Mouse (Mus musculus) hindbrain, embryonic 10.5 days (tissue): Measurements from ENCODE around the gene Aatf. TPM values are rescaled to one million over a fixed set of nuclear protein-coding genes. Genes with fewer than 3 reads are reported as not detected.
"Not testable (repeated sequence)": the region's sequence is repeated elsewhere in the genome, so short reads cannot be mapped to it uniquely, and the experiment has no call there.

Experiments
- DNase-seq: peaks from one replicate; pipeline ENCODE4 v3.0.0-alpha.2; 2017; ENCODE audit warnings: low spot score
- H3K27ac ChIP-seq: fragments of 300-500 bp; sonication (generic); 2 replicates; pipeline ENCODE4 v1.5.1; 2016; ENCODE audit warnings: mild to moderate bottlenecking, moderate library complexity
- H3K27me3 ChIP-seq: fragments of 300-500 bp; sonication (generic); 2 replicates; pipeline ENCODE4 v1.6.1; 2016; ENCODE audit warnings: mild to moderate bottlenecking; ENCODE audit not compliant: poor library complexity, insufficient read depth, severe bottlenecking
- H3K36me3 ChIP-seq: fragments of 300-500 bp; sonication (generic); 2 replicates; pipeline ENCODE4 v1.6.1; 2016; ENCODE audit warnings: mild to moderate bottlenecking, moderate library complexity
- H3K4me1 ChIP-seq: fragments of 300-500 bp; sonication (generic); replicated peaks from 2 replicates; pipeline ENCODE4 v1.6.1; 2016; ENCODE audit warnings: mild to moderate bottlenecking
- H3K4me3 ChIP-seq: fragments of 300-500 bp; sonication (generic); 2 replicates; pipeline ENCODE4 v1.5.1; 2016; ENCODE audit warnings: mild to moderate bottlenecking, moderate library complexity
- H3K9me3 ChIP-seq: fragments of 300-500 bp; sonication (generic); 2 replicates; pipeline ENCODE4 v1.6.1; 2016; ENCODE audit warnings: mild to moderate bottlenecking, moderate library complexity
- WGBS: fragments of 180-500 bp; shearing (Covaris S2); methylation state at CpG from one replicate; pipeline ENCODE4 v1.1.7; 2016; 5-methylcytosine and 5-hydroxymethylcytosine counted together
- polyA plus RNA-seq: library from polyadenylated mRNA; unstranded; fragments of >200 nt; fragmentation: Nextera tagmentation; extraction: Ambion mirVana; gene quantifications from 2 replicates; pipeline ENCODE4 v1.2.1, GENCODE M21; 2016

Aatf gene
- polyA plus RNA-seq, 1 experiment from 2014 or later = 46.8 TPM

GRCm38 (mm10) chr11:84413111-84413510 is 100.2 kb downstream of the Aatf start:
- H3K27me3 ChIP-seq = no peaks in the 10 kb centered on the region; the same call in 1 of the 2 replicates
- H3K36me3 ChIP-seq = no peaks in the 10 kb centered on the region
- WGBS = 76% methylated on average over 6 of the region's 6 CpGs
- peak overlapping the region; percentile 17; the same call in 1 of the 2 replicates for H3K27ac ChIP-seq
- H3K4me3 ChIP-seq = no peak overlapping the region
- no peak for DNase-seq
- H3K9me3 ChIP-seq = no peaks in the 10 kb centered on the region
- H3K4me1 ChIP-seq = peaks cover 39% of the 10 kb centered on the region

DNA sequence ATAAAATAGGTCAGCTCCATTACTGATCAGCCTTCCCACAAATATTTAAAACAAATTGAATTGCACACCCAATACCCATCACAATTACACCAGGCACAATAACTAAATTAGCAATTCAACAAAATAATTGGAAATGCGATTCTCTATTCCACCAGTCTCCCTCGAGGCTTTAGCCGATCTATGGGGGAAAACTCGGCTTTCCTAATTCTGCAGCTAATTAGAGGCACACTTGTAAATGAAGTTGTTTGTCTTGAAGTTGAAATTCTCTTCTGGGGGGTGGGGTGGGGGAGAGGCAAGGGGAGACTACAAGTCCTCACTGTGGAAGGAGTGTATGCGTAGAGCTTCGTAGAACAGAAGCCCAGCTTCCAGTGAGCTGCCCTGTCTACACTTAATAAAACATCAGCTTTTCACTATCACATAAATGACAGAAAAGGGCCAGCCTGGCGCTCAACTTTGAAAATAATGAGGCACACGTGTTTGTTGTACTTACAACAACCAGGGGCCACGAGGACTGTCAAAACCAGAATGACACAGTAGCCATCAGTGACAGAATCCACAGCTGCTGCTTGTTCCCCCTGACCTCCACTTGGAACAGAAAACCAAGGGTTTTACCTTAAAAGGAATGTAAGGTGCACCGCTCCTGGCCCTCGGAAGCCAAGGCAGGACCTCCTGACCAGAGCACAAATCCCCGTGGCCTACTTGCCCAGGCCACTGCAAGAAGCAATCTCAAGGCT is 101.0 kb downstream of the Aatf start:
- peak overlapping the region; percentile 17; the same call in 1 of the 2 replicates for H3K27ac ChIP-seq

DNA sequence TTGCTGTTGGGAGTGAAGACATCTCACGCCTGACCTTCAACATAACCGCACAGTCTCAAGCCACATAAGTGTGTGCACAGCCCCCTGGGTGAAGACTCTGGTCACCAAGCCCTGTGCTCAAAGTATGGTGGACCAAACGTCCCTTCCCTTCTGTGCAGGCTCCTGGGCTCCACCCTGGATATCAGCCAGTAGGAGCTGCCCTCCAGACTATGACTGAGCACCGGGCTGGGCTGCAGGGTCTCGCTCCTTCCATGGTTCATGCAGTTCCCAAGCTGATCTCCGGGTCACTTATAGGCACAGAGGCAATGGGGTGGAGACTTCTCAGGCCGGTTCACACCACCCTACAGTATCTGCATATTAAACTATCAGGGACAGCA is 101.7 kb downstream of the Aatf start:
- H3K4me3 ChIP-seq = no peak overlapping the region
- H3K27ac ChIP-seq = peak overlapping the region; percentile 30
- no peaks in the 10 kb centered on the region; the same call in 1 of the 2 replicates for H3K27me3 ChIP-seq
- H3K4me1 ChIP-seq = peaks cover 39% of the 10 kb centered on the region
- peaks cover 3% of the 10 kb centered on the region for H3K9me3 ChIP-seq
- no peaks in the 10 kb centered on the region for H3K36me3 ChIP-seq
- no peak for DNase-seq
- WGBS = 76% methylated on average over 7 of the region's 7 CpGs

More for the DNA sequence above, 101.0 kb downstream of the Aatf start:
- H3K27me3 ChIP-seq = no peaks in the 10 kb centered on the region; the same call in 1 of the 2 replicates
- WGBS = 68% methylated on average over 12 of the region's 12 CpGs
- no peaks in the 10 kb centered on the region for H3K36me3 ChIP-seq
- H3K9me3 ChIP-seq = no peaks in the 10 kb centered on the region
- no peak overlapping the region for H3K4me3 ChIP-seq
- H3K4me1 ChIP-seq = peaks cover 39% of the 10 kb centered on the region
- peak; percentile 21 for DNase-seq

- peak overlapping the region; percentile 30 for H3K27ac ChIP-seq
- WGBS = 71% methylated on average over 7 of the region's 7 CpGs
Measured at GRCm38 (mm10) chr11:84410879-84411641, 102.3 kb downstream of the Aatf start.

DNA sequence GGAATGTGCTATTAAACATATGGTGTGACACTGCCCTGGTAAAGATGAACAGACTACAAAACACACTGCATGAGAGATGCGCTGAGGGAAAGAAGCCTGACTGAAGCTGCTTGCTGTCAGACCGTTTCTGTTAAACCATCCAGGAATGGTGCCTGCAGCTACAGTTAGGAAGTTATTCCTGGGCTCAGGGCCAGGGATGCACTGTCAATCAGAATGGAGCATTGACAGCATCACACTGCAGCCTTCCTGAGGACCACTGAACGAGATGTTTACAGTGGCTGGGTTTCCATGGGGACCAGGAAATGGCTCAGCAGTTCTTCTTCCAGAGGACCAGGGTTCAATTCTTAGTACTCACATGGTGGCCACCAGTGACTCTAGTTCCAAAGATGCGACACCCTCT is 102.9 kb downstream of the Aatf start:
- Histone ChIP-seq H3K4me1 (peaks cover 39% of the 10 kb centered on the region), H3K9me3 (peaks cover 5% of the 10 kb centered on the region), H3K36me3 (no peaks in the 10 kb centered on the region), H3K4me3 (no peak overlapping the region), H3K27me3 (no peaks in the 10 kb centered on the region; the same call in 1 of the 2 replicates), H3K27ac (no peak overlapping the region)
- WGBS = 73% methylated on average over 4 of the region's 4 CpGs
- DNase-seq = no peak

More at GRCm38 (mm10) chr11:84410879-84411641, 102.3 kb downstream of the Aatf start:
- H3K27me3 ChIP-seq = no peaks in the 10 kb centered on the region; the same call in 1 of the 2 replicates
- peaks cover 5% of the 10 kb centered on the region for H3K9me3 ChIP-seq
- H3K4me1 ChIP-seq = peaks cover 39% of the 10 kb centered on the region
- DNase-seq = no peak
- no peak overlapping the region for H3K4me3 ChIP-seq
- no peaks in the 10 kb centered on the region for H3K36me3 ChIP-seq

- no peak for DNase-seq
- Histone ChIP-seq H3K27me3 (no peaks in the 10 kb centered on the region), H3K36me3 (0 out of 2 replicates have a peak, but pooled peaks cover 4% of the 10 kb centered on the region), H3K9me3 (peaks cover 5% of the 10 kb centered on the region), H3K4me3 (no peak overlapping the region), H3K4me1 (peaks cover 22% of the 10 kb centered on the region), H3K27ac (no peak overlapping the region)
- 93% methylated on average over 4 of the region's 4 CpGs for WGBS
Measured at GRCm38 (mm10) chr11:84406733-84407132, 106.6 kb downstream of the Aatf start.

DNA sequence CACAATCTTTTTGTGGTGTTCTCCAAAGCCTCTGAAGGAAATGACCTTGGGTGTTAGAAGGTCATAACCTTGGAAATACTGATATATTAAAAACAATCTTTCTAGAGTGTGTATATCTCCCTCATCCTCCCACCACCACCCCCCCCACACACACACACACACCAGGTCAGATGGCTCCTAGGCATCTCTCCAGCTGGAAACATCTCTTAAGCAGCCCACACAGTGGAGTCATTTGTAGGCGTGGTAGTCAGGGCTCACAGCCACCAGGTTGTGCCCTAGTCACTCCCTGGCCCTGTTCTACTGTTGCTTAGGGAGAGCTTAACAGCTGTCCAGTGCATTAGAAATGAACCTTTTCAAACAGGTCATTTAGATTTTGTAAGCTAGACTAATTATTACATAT is 118.3 kb downstream of the Aatf start:
- Histone ChIP-seq H3K27ac (no peak overlapping the region), H3K4me1 (no peaks in the 10 kb centered on the region), H3K4me3 (no peak overlapping the region), H3K36me3 (peaks cover 76% of the 10 kb centered on the region), H3K9me3 (no peaks in the 10 kb centered on the region), H3K27me3 (no peaks in the 10 kb centered on the region)
- 86% methylated on average over 1 of the region's 1 CpGs for WGBS
- DNase-seq = no peak

DNA sequence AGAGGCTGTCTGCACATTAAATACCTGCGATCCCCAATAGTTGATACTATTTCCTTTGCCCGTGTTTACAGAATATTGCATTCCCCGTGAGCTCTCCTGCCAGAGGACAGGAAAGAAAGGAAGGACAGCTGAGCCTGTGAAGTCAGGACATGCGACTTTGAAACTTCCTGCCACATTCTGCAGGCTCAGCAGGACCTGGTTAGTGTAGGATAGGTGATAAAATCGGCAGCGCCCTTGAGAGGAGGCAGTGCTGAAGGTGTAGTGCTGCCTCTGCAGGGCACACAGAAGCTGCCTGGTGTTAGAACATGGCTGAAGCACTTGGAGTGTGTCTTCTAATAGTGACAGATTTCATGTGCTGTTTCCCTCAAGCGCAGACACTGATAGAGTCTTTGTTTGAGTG is 119.8 kb downstream of the Aatf start:
- Histone ChIP-seq H3K27ac (no peak overlapping the region), H3K36me3 (peaks cover 76% of the 10 kb centered on the region), H3K27me3 (no peaks in the 10 kb centered on the region), H3K9me3 (no peaks in the 10 kb centered on the region), H3K4me1 (no peaks in the 10 kb centered on the region), H3K4me3 (no peak overlapping the region)
- no peak for DNase-seq
- 84% methylated on average over 7 of the region's 7 CpGs for WGBS

- not testable (repeated sequence) for H3K27me3 ChIP-seq, H3K4me1 ChIP-seq, H3K4me3 ChIP-seq, H3K27ac ChIP-seq, DNase-seq, H3K9me3 ChIP-seq
- WGBS = 83% methylated on average over 7 of the region's 7 CpGs
- peaks cover 68% of the 10 kb centered on the region for H3K36me3 ChIP-seq
Measured at GRCm38 (mm10) chr11:84392066-84392465, 121.3 kb downstream of the Aatf start.

DNA sequence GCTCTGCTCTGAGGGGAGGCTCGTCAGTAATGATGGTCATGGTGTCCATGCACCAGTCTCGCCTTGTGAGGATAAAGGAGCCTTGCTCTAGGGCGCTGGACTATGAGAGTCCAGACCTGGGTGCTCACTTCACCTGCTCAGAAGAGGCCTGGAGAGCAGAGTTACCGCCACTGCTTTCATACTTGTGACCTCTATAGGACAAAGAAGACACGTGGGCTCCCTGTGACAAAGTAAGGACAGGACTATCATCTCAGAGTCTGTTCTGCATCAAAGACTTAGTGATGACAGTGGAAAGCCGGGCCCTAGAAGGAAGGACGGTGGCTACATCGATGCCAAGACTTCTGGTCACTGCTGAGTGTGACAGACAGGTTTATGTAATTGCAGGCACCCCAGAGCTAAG is 122.2 kb downstream of the Aatf start:
- WGBS = 89% methylated on average over 8 of the region's 8 CpGs
- Histone ChIP-seq H3K27ac (no peak overlapping the region), H3K4me1 (0 out of 2 replicates have a peak, but pooled peaks cover 3% of the 10 kb centered on the region), H3K36me3 (peaks cover 61% of the 10 kb centered on the region), H3K4me3 (no peak overlapping the region), H3K27me3 (no peaks in the 10 kb centered on the region), H3K9me3 (no peaks in the 10 kb centered on the region)
- DNase-seq = no peak

DNA sequence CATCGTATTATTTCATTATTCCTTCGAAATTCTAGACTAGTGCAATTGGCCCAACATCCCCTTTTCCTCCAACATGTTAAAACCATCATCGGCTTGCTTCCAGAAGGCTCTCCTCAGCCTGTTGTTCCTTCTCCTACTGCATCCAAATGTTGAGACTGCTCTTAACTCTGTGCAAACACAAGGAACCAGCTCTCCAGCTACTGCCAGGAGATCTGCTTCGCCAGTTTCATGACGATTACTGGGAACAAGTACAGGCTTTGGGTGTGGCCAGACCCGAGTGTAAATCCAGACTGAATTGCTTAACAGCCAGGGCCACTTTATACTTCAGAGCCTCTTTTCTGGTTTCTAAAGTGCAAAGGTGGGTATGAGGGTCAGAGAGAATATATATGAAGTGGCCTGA is 124.0 kb downstream of the Aatf start:
- WGBS = 88% methylated on average over 6 of the region's 6 CpGs
- DNase-seq = no peak
- Histone ChIP-seq H3K36me3 (peaks cover 57% of the 10 kb centered on the region), H3K4me1 (0 out of 2 replicates have a peak, but pooled peaks cover 3% of the 10 kb centered on the region), H3K27ac (no peak overlapping the region), H3K9me3 (no peaks in the 10 kb centered on the region), H3K27me3 (no peaks in the 10 kb centered on the region), H3K4me3 (no peak overlapping the region)

GRCm38 (mm10) chr11:84383891-84384290 is 129.4 kb downstream of the Aatf start:
- H3K27ac ChIP-seq = peak overlapping the region; percentile 50; the same call in 1 of the 2 replicates
- peaks cover 28% of the 10 kb centered on the region for H3K36me3 ChIP-seq
- no peak for DNase-seq
- no peaks in the 10 kb centered on the region for H3K27me3 ChIP-seq
- H3K4me3 ChIP-seq = no peak overlapping the region
- H3K9me3 ChIP-seq = no peaks in the 10 kb centered on the region
- peaks cover 28% of the 10 kb centered on the region for H3K4me1 ChIP-seq
- WGBS = 70% methylated on average over 6 of the region's 6 CpGs

- Histone ChIP-seq H3K4me3 (no peak overlapping the region), H3K36me3 (peaks cover 25% of the 10 kb centered on the region), H3K27ac (peak overlapping the region; percentile 69; the same call in 1 of the 2 replicates), H3K9me3 (no peaks in the 10 kb centered on the region), H3K27me3 (no peaks in the 10 kb centered on the region), H3K4me1 (peaks cover 25% of the 10 kb centered on the region)
- WGBS = 57% methylated on average over 13 of the region's 13 CpGs
- DNase-seq = no peak
Measured at GRCm38 (mm10) chr11:84382450-84382849, 130.9 kb downstream of the Aatf start.
